Mouse (Mus musculus) myocyte (in vitro differentiated cells): ENCODE measurements around the gene Ccnq.

Experiments
- E2F4 ChIP-seq: IDR thresholded peaks from one replicate; pipeline ENCODE4 v1.6.1; 2011; ENCODE audit warnings: mild to moderate bottlenecking, control low read depth, moderate library complexity; ENCODE audit not compliant: insufficient read depth
- MAX ChIP-seq: IDR thresholded peaks from one replicate; pipeline ENCODE4 v1.6.1; 2011; ENCODE audit warnings: low read depth, mild to moderate bottlenecking, control low read depth
- MYOD1 ChIP-seq, 3 experiments: IDR thresholded peaks; one replicate each; pipeline ENCODE4 v1.6.1; 2011; ENCODE audit warnings: control low read depth in 2 of 3, low read depth in 2 of 3, mild to moderate bottlenecking in 2 of 3, moderate library complexity in 1 of 3; ENCODE audit not compliant: insufficient read length in 2 of 3, control insufficient read depth in 1 of 3
- POLR2A ChIP-seq: IDR thresholded peaks from one replicate; pipeline ENCODE4 v1.6.1; 2011; ENCODE audit warnings: low read depth, mild to moderate bottlenecking, control low read depth, moderate library complexity; ENCODE audit not compliant: insufficient read length
- POLR2AphosphoS2 ChIP-seq: IDR thresholded peaks from one replicate; pipeline ENCODE4 v1.6.1; 2011; ENCODE audit warnings: low read depth, control low read depth; ENCODE audit not compliant: insufficient read length
- TCF12 ChIP-seq: IDR thresholded peaks from one replicate; pipeline ENCODE4 v1.6.1; 2011; ENCODE audit warnings: mild to moderate bottlenecking, control low read depth; ENCODE audit not compliant: poor library complexity, insufficient read depth, severe bottlenecking
- USF1 ChIP-seq: IDR thresholded peaks from one replicate; pipeline ENCODE4 v1.6.1; 2011; ENCODE audit warnings: low read depth, mild to moderate bottlenecking, control low read depth, moderate library complexity

DNA sequence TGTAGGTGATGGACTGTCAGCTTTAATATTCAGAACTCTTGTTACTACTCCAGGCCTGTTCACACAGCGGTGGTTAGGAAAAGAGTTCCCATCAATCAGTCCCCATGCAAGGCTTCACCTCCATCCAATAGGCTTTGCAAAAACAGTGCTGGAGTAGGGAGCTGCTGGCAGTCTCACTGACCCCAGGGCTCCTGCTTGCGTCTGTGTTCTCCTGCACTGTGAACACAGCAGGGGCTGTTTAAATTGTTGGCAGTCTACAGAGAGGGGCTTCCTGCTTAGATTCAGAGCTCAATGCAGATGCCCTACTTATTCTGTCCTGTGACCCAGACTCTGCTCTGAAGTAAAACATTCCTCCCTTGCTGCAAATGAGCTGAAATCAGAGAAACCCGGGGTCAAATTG is 17.2 kb upstream of the Ccnq start:
- no peak for TF ChIP-seq TCF12
- no peak for TF ChIP-seq USF1
- TF ChIP-seq MAX, result no peak
- no peak for TF ChIP-seq POLR2AphosphoS2
- TF ChIP-seq POLR2A, result no peak
- no peak for TF ChIP-seq E2F4
- no peak for TF ChIP-seq MYOD1 (IDR thresholded peaks at IDR 0.05; ENCODE audit: control insufficient read depth in 1 of 3, insufficient read length in 2 of 3, low read depth in 2 of 3)
